Comparison of ENCODE assay signal across 19 mouse cellular contexts in genomic region chr1:55632024-55632423, GRCm38 (mm10).
A peak's percentile ranks its signal among the peaks of the same experiment; 100 is the strongest.
DNase-seq lines count a peak whose midpoint lies in the region; ATAC-seq and TF ChIP-seq lines count a peak whose summit lies in the region.
"Had no signal": no experiment of that assay in that cellular context is flagged by ENCODE, and none has a peak within 500 bp of the region (broad histone marks: within the 10 kb centered on the region; RNA-seq: fewer than 3 reads in every experiment).

No protein-coding gene starts in this region.

- H3K27me3 ChIP-seq in midbrain, embryonic 11.5 days (ENCODE audit: control insufficient read depth, insufficient read depth, low read length): no peaks in the 10 kb centered on the region
- no peaks in the 10 kb centered on the region for H3K27me3 ChIP-seq in midbrain, postnatal 0 days (ENCODE audit: insufficient read depth, low read length)
- H3K27me3 ChIP-seq in midbrain, embryonic 13.5 days: no peaks in the 10 kb centered on the region
- no peaks in the 10 kb centered on the region for H3K27me3 ChIP-seq in midbrain, embryonic 14.5 days (ENCODE audit: control insufficient read depth, insufficient read depth, low read length)
- H3K27me3 ChIP-seq: CH12.LX, Patski had no signal

- H3K4me2 ChIP-seq in midbrain, embryonic 11.5 days: no peak overlapping the region
- no peak overlapping the region for H3K4me2 ChIP-seq in midbrain, postnatal 0 days (ENCODE audit: low read depth, low read length, poor library complexity, severe bottlenecking)
- no peak overlapping the region for H3K4me2 ChIP-seq in midbrain, embryonic 13.5 days (replicated peaks)
- no peak overlapping the region for H3K4me2 ChIP-seq in midbrain, embryonic 14.5 days (ENCODE audit: low read length)

- no peak for TF ChIP-seq CTCF in midbrain, postnatal 0 days (IDR thresholded peaks at IDR 0.05)

- peaks cover 7% of the 10 kb centered on the region; the same call in 1 of the 2 replicates for H3K4me1 ChIP-seq in midbrain, embryonic 11.5 days (ENCODE audit: control insufficient read depth, insufficient read depth, low read length)
- 0 out of 2 replicates have a peak, but pooled peaks cover 3% of the 10 kb centered on the region for H3K4me1 ChIP-seq in midbrain, postnatal 0 days (ENCODE audit: insufficient read depth, low read length)
- peaks cover 7% of the 10 kb centered on the region; the same call in 1 of the 2 replicates for H3K4me1 ChIP-seq in midbrain, embryonic 13.5 days (replicated peaks)
- H3K4me1 ChIP-seq in midbrain, embryonic 14.5 days (ENCODE audit: control insufficient read depth, insufficient read depth, low read length): no peaks in the 10 kb centered on the region

- no peaks in the 10 kb centered on the region for H3K36me3 ChIP-seq in midbrain, embryonic 11.5 days (ENCODE audit: control insufficient read depth, insufficient read depth, low read length)
- no peaks in the 10 kb centered on the region for H3K36me3 ChIP-seq in midbrain, postnatal 0 days (ENCODE audit: insufficient read depth, low read length)
- H3K36me3 ChIP-seq in midbrain, embryonic 13.5 days: no peaks in the 10 kb centered on the region
- no peaks in the 10 kb centered on the region for H3K36me3 ChIP-seq in midbrain, embryonic 14.5 days (ENCODE audit: control insufficient read depth, insufficient read depth, low read length)
- H3K36me3 ChIP-seq: G1E had no signal

- H3K27ac ChIP-seq in midbrain, embryonic 11.5 days (ENCODE audit: low read depth, low read length): no peak overlapping the region
- no peak overlapping the region for H3K27ac ChIP-seq in midbrain, postnatal 0 days (ENCODE audit: low read depth, low read length)
- no peak overlapping the region for H3K27ac ChIP-seq in midbrain, embryonic 13.5 days
- no peak overlapping the region for H3K27ac ChIP-seq in midbrain, embryonic 14.5 days (replicated peaks; ENCODE audit: low read depth, low read length)

- WGBS in midbrain, embryonic 11.5 days: 55% methylated on average over 2 of the region's 2 CpGs
- WGBS in midbrain, postnatal 0 days: 50% methylated on average over 2 of the region's 2 CpGs
- WGBS in midbrain, embryonic 13.5 days: 55% methylated on average over 2 of the region's 2 CpGs
- 53% methylated on average over 2 of the region's 2 CpGs for WGBS in midbrain, embryonic 14.5 days

- H3K9me3 ChIP-seq in midbrain, embryonic 11.5 days (ENCODE audit: control insufficient read depth, low read length): no peaks in the 10 kb centered on the region
- no peaks in the 10 kb centered on the region for H3K9me3 ChIP-seq in midbrain, postnatal 0 days (ENCODE audit: low read length)
- H3K9me3 ChIP-seq in midbrain, embryonic 13.5 days: no peaks in the 10 kb centered on the region
- H3K9me3 ChIP-seq in midbrain, embryonic 14.5 days (ENCODE audit: control insufficient read depth, low read length): no peaks in the 10 kb centered on the region
- H3K9me3 ChIP-seq: G1E had no signal

- ATAC-seq in midbrain, embryonic 11.5 days (ENCODE audit: low FRiP score): 0 out of 2 replicates have a peak, but pooled peaks have one; percentile 44
- ATAC-seq in midbrain, postnatal 0 days (ENCODE audit: low FRiP score): no peak
- peak; percentile 53; the same call in 1 of the 2 replicates for ATAC-seq in midbrain, embryonic 13.5 days
- no peak for ATAC-seq in midbrain, embryonic 14.5 days (ENCODE audit: low FRiP score, low TSS enrichment)
- ATAC-seq: activated CD4-positive, CD25-positive, alpha-beta regulatory T cell, adult 4 months; CD4-positive, CD25-positive, alpha-beta regulatory T cell, adult 4 months; Patski had no signal

- DNase-seq in midbrain, embryonic 11.5 days (ENCODE audit: low spot score, missing footprints): peak; percentile 78
- DNase-seq in midbrain, postnatal 0 days (ENCODE audit: low spot score): no peak
- DNase-seq in midbrain, embryonic 14.5 days: no peak
- DNase-seq: adrenal gland, adult 2 months; adrenal gland, adult 8-10 months; adrenal gland, postnatal 10 days; adrenal gland, postnatal 14 days; adrenal gland, postnatal 25 days; adrenal gland, postnatal 36 days; B cell, adult 2 months; cerebellum, adult 11 months; cerebellum, adult 11-12 months; cerebellum, adult 18-20 months had no signal

- H3K4me3 ChIP-seq in midbrain, embryonic 11.5 days (ENCODE audit: low read depth, low read length): no peak overlapping the region
- H3K4me3 ChIP-seq in midbrain, postnatal 0 days (ENCODE audit: low read depth, low read length): no peak overlapping the region
- no peak overlapping the region for H3K4me3 ChIP-seq in midbrain, embryonic 13.5 days (replicated peaks)
- no peak overlapping the region for H3K4me3 ChIP-seq in midbrain, embryonic 14.5 days (replicated peaks; ENCODE audit: low read depth, low read length)

- H3K9ac ChIP-seq in midbrain, embryonic 11.5 days (ENCODE audit: low read length): no peak overlapping the region
- no peak overlapping the region for H3K9ac ChIP-seq in midbrain, postnatal 0 days (replicated peaks; ENCODE audit: low read length, poor library complexity, severe bottlenecking)
- H3K9ac ChIP-seq in midbrain, embryonic 13.5 days (replicated peaks): no peak overlapping the region
- H3K9ac ChIP-seq in midbrain, embryonic 14.5 days (replicated peaks; ENCODE audit: low read length): no peak overlapping the region

Comparison
In these comparisons a context has a peak if more than half of its experiments do, and no peak if none do; other contexts are left out.
1. ATAC-seq: peak in midbrain, embryonic 11.5 days (single experiment) and midbrain, embryonic 13.5 days (single experiment); none in midbrain, postnatal 0 days (single experiment) and midbrain, embryonic 14.5 days (single experiment).